Mouse (Mus musculus): ENCODE measurements at regions not wholly inside any gene's neighbourhood (a gene's known extent, or its start where the extent isn't known, plus 50 kb on each side); places are given as distances from the start of the nearest gene placed in this dataset.

GRCm38 (mm10) chr15:61244511-61244910 is 321.7 kb upstream of the A1bg start:
- DNase-seq: no peak

- no peak for DNase-seq
These were observed 319.4 kb upstream of the A1bg start for GRCm38 (mm10) chr15:61242161-61242681.

GRCm38 (mm10) chr15:61241741-61242140 is 318.9 kb upstream of the A1bg start:
- no peak for DNase-seq

GRCm38 (mm10) chr15:61240344-61240743 is 317.5 kb upstream of the A1bg start:
- no peak for DNase-seq

GRCm38 (mm10) chr15:61239414-61239813 is 316.6 kb upstream of the A1bg start:
- no peak for DNase-seq

GRCm38 (mm10) chr15:61238996-61239395 is 316.2 kb upstream of the A1bg start:
- DNase-seq: no peak

GRCm38 (mm10) chr15:61229579-61229978 is 306.8 kb upstream of the A1bg start:
- peak; percentile 21 for DNase-seq

GRCm38 (mm10) chr15:61222923-61223322 is 300.1 kb upstream of the A1bg start:
- no peak for DNase-seq

GRCm38 (mm10) chr15:61210161-61210560 is 287.3 kb upstream of the A1bg start:
- DNase-seq: no peak

GRCm38 (mm10) chr15:61189981-61190380 is 267.2 kb upstream of the A1bg start:
- DNase-seq: no peak

GRCm38 (mm10) chr15:61189481-61189880 is 266.7 kb upstream of the A1bg start:
- no peak for DNase-seq

GRCm38 (mm10) chr15:61184597-61184963 is 261.8 kb upstream of the A1bg start:
- DNase-seq: no peak

GRCm38 (mm10) chr15:61183751-61184596 is 261.2 kb upstream of the A1bg start:
- DNase-seq: no peak

GRCm38 (mm10) chr15:61183291-61183690 is 260.5 kb upstream of the A1bg start:
- no peak for DNase-seq

- no peak for DNase-seq
These were observed 246.1 kb upstream of the A1bg start for GRCm38 (mm10) chr15:61168842-61169416.

- no peak for DNase-seq
These were observed 242.2 kb upstream of the A1bg start for GRCm38 (mm10) chr15:61165050-61165449.

GRCm38 (mm10) chr15:61161397-61161796 is 238.6 kb upstream of the A1bg start:
- peak; percentile 12 for DNase-seq

- no peak for DNase-seq
These were observed 237.9 kb upstream of the A1bg start for GRCm38 (mm10) chr15:61160666-61161065.

GRCm38 (mm10) chr15:61159552-61159951 is 236.7 kb upstream of the A1bg start:
- DNase-seq: no peak

GRCm38 (mm10) chr15:61158041-61158545 is 235.3 kb upstream of the A1bg start:
- peak; percentile 34 for DNase-seq

GRCm38 (mm10) chr15:61157543-61157942 is 234.7 kb upstream of the A1bg start:
- DNase-seq: peak; percentile 95

GRCm38 (mm10) chr15:61155530-61155929 is 232.7 kb upstream of the A1bg start:
- DNase-seq: no peak

GRCm38 (mm10) chr15:61154166-61154565 is 231.4 kb upstream of the A1bg start:
- no peak for DNase-seq

GRCm38 (mm10) chr15:61142851-61143250 is 220.0 kb upstream of the A1bg start:
- DNase-seq: no peak
